Mouse (Mus musculus) ovary, postnatal 14 days (tissue): ENCODE results near the gene Fmn2.

Experiments used
- DNase-seq: peaks from one replicate; pipeline ENCODE4 v3.0.0; 2022; ENCODE audit warnings: low spot score

The Fmn2 gene

DNA sequence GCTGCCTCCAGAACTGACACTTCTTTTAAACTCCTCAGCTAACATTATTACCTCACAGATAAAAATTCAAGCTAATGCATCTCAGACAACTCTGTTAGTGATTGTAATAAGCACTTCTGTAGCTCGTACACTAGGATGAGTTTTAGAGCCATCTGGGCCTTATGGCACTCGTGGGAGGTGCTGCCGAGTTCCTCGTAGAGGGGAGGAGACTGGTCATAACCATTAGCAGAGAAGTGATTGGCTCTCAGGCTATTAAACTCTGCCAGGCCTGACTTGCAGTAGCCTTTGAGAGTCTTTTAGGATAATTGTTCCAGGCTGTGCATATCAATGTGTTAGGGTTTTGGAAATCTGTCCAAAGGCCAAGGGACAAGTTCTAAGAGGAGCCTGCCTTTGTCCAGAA is 55.6 kb downstream of the Fmn2 start:
- no peak for DNase-seq

DNA sequence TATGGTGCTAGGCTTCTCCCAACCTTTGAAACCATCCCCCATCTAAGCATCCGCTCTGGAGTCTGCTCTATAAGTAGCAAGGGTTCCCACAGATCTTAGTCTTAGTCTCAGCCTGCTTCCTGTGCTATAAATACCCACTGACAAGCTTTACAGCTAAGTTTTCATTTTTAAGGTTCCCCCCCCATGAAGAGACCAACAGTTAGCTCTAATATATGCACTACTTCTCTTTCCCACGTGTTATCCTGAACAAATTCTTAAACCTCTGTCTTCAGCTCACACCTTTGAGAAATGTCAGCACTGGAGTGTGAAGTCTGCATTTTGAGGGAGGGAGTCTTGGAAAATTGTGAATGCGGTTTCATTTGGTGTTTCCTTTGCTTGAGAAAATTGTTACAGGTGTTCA is 56.2 kb downstream of the Fmn2 start:
- DNase-seq, result no peak

- no peak for DNase-seq
These were observed 56.9 kb downstream of the Fmn2 start for GRCm38 (mm10) chr1:174558488-174558887.

DNA sequence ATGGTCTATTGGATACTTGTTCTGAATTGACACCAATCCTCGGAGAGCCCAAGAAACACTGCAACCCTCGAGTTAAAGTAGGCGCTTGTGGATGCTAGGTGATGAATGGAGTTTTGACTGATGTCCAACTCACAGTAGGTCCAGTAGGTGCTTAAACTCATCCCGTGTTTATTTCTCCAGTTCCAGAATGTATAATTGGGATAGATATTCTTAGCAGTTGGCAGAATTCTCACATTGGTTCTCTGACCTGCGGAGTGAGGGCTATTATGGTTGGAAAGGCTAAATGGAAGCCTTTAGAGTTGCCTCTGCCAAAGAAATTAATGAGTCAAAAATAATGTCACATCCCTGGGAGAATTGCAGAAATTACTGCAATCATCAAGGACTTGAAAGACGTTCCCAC is 62.9 kb downstream of the Fmn2 start:
- no peak for DNase-seq

GRCm38 (mm10) chr1:174568609-174569008 is 67.0 kb downstream of the Fmn2 start:
- DNase-seq, result no peak

GRCm38 (mm10) chr1:174592420-174592980 is 90.9 kb downstream of the Fmn2 start:
- DNase-seq, result no peak

GRCm38 (mm10) chr1:174594989-174595388 is 93.4 kb downstream of the Fmn2 start:
- DNase-seq, result peak; percentile 62

DNA sequence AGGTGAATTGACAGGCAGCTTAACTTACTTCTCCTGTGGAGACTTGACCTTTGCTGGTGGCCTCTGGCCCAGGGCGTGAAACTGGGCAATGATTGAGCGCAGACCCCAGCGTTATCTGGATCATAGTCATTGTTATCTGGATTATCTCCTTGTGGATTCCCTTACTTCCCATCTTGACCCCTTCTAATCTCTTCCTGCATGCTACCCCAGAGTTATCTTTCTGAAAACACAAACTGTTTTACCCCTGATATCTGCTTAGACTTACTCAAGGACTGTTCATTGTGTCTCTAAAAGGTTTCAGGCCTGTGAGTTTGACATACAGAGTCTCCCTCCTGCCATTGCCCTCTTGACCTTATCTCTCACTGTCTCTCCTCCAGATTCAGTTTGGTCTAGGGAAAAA is 95.9 kb downstream of the Fmn2 start:
- no peak for DNase-seq

- no peak for DNase-seq
These were observed 96.6 kb downstream of the Fmn2 start for GRCm38 (mm10) chr1:174598226-174598625.

GRCm38 (mm10) chr1:174600041-174600440 is 98.4 kb downstream of the Fmn2 start:
- no peak for DNase-seq

GRCm38 (mm10) chr1:174600620-174601019 is 99.0 kb downstream of the Fmn2 start:
- no peak for DNase-seq

GRCm38 (mm10) chr1:174617368-174617767 is 115.7 kb downstream of the Fmn2 start:
- no peak for DNase-seq

- DNase-seq, result no peak
These were observed 119.9 kb downstream of the Fmn2 start for GRCm38 (mm10) chr1:174621512-174621911.

- DNase-seq, result no peak
These were observed 121.4 kb downstream of the Fmn2 start for GRCm38 (mm10) chr1:174623054-174623453.

DNA sequence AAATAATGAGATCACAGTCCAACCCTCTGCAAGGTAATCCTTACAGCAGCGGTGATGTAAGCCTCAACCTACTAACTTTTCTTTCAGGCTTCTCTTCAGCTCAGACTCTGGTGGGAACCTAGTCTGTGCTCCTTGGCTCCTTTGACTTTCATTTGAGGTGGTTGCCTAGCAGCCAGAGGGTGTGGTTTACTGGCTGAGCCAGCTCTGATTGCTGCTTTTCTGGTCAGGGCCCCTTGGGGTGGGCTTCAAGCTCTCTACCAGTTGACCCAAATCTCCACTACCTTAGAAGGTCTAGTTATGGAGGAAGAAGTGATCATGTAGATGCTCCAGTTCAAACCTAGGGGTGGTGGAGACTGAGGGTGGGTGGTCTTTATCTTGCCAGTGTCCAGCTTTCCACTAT is 128.4 kb downstream of the Fmn2 start:
- DNase-seq, result no peak

DNA sequence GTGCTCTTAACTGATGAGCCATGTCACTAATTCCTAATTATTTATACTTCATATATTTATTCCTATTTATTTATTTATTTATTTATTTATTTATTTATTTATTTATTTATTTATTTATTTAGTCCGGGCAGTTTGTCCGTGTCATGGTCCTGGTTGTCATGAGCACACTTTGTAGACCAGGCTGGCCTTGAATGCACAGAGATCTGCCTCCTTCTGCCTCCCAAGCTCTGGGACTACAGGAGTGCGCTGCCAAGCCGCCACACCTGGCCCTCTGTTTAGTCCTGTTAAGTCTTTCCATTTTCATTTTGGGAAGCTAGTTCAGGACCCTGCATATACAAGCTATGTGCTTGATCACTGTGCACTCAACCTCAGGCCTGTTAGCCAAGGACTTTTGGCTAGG is 134.7 kb downstream of the Fmn2 start:
- DNase-seq, result no peak

- DNase-seq, result no peak
These were observed 136.0 kb downstream of the Fmn2 start for GRCm38 (mm10) chr1:174637564-174638085.

DNA sequence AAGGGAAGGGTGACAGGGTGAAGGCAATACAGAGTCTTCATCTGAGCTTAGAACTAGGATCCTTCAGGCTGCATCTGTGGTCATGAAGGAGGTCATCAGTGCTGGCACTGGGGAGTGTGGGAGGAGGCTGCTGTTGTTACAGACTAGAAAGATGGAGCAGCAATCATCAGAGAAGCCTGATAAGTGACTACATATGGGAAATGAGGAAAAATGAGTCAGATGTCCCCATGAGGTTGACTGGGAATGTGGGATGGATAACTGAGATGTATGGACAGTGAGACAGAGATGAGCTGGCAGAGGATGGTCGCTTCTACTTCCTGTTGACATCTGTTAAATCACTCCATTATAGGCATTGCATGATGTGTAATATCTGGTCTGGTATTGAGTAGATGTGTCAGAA is 139.3 kb downstream of the Fmn2 start:
- no peak for DNase-seq

DNA sequence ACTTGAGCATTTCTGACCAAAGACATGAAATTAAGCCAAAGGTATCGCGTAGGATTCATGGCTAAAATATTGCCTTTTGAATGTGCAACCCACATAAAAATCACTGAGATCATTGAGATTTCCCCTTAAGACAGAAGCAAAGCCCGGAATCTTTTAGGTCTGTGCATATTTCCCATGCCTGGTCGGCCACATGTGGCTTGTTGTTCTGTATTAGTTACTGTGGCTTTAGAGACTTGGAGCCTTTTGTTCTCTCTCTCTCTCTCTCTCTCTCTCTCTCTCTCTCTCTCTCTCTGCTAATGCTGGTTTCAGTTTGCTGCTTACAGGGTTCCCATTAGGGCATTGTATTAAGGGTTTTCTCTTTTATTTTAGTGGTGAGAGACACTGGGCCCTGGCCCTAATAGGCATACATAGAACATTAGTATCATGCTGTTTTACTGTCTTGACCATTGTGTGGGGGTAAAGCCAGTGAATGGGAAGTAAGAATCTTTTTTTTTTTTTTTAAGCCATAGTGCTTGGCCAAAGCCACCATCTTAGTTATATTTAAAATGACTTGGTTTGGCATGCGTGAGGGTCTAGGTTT is 141.9 kb downstream of the Fmn2 start:
- DNase-seq, result no peak

DNA sequence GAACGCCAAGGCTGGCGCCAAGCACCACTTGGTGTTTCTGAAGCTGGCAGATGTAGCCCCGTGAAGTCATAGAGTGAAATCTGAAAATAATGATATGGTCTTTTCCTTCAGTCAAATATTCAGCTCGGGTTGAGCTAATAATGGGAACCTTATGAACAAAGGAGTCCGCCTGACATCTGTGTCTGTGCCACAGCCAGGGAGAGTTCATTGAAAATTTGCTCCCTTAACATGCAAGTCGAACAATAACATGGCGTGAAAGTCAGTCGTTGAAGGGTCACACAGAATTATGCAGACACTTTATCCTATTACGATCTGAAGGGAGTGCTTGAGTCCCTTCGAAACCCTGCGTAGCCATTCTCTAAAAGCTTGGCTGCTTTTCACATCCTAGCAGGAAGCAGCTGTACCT is 147.8 kb downstream of the Fmn2 start:
- DNase-seq, result no peak

DNA sequence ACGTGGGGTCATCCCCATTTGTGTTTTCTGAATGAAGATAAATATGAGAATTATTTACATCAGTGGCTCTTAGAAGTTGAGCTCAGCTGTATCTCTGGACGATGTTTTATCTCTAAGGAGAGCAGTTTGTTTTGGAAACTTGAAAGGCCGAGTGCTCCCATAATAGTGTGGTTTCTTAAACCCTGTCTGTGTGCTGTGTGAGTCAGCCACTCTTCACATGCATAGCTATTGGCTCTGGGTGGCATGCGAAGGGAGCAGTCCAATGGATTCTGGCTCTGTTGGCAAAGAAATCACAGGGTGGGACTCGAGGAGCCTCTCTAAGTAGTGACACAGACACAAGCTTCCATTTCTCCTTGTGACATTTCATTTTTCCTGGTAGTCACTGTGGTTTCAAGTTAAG is 152.9 kb downstream of the Fmn2 start:
- no peak for DNase-seq

GRCm38 (mm10) chr1:174655354-174655753 is 153.7 kb downstream of the Fmn2 start:
- DNase-seq, result no peak

GRCm38 (mm10) chr1:174656554-174656953 is 154.9 kb downstream of the Fmn2 start:
- DNase-seq, result no peak
